Mouse (Mus musculus): ENCODE measurements around the gene Gtf2e1.

The Gtf2e1 gene

DNA sequence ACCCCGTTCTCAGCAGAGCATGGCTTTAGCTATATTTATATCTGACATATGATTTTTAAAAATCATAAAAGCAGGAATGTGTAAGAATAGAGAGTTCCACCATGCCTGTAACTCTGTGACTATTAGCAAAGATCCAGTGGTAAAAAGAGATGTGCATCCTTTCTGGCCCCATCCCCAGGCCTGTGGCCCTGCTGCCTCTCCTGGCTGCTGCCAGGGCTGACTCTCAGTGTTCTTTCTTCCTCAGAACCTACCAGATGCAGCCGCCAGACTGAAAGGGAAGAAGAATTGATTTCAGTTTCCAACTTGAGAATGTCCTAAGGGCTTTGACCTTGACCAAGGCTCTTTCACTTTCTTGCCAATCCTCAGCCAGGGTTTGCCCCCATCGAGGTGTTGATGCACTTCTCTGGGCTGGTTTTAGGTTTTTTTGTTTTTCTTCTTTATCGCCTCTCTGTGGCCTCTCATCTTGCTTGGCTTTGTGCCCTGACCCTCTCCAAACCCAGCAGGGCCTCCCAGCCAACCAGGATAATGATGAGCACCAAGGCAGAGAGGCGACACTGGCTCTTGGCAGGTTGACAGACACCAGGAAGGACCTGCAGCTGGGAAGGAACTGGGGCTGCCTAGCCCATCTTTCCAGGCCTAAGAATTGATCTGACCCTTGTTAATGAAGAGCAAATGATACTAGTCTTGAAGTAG lies 66.8 kb downstream of the Gtf2e1 start:
- no peak for DNase-seq

DNA sequence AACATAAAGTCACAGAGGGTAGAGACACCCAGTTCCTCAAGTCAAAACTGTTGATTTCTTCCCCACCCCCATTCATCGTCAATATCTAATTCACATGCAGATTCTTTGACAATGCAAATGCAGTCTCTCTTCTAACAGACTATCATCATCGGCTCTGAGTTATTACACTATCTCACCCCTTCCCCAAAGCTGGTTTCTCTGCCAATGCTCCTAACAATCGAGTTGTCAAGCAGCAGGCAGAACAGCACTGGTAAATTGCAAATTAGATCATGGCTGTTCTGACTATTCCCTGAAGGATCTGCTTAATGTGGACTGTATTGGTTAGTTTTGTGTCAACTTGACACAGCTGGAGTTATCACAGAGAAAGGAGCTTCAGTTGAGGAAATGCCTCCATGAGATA lies 70.0 kb downstream of the Gtf2e1 start:
- no peak for DNase-seq

DNA sequence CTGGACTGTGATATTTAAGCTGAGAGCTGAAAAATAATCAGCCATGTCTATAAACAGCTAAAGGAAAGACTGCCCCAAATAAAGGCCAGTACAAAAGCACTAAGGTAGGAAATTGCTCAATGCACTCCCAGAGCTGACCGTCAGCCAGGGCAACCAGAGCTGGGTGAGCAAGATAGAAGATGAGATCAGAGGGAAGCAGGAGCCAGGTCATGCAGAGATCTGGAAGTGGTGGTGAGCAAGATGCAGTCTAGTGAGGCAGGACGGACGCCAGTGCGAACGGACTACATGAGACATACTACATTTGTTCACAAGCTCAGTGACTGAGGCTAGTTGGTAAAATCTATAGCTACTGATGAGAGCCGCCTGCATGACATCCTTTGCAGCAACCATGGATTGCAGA lies 75.6 kb downstream of the Gtf2e1 start:
- no peak for DNase-seq

DNA sequence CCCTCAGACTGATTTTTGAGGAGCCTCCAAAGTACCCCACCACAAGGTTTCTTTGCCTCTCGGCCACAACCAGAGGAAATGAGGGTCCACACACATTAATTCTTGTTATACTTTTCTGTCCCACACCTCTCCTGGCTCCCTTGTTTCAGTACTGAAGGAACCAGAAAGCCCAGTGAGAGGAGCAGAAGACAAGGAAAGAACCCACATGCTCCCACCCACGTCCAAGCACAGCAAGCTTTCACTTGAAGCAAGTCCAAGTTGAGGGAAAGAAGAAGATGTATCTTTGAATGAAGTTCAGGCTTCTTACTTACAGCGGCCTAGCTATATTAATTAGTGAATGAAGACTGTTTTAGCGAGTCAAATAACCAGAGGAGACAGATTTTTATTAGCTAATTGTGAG lies 76.7 kb downstream of the Gtf2e1 start:
- no peak for DNase-seq

DNA sequence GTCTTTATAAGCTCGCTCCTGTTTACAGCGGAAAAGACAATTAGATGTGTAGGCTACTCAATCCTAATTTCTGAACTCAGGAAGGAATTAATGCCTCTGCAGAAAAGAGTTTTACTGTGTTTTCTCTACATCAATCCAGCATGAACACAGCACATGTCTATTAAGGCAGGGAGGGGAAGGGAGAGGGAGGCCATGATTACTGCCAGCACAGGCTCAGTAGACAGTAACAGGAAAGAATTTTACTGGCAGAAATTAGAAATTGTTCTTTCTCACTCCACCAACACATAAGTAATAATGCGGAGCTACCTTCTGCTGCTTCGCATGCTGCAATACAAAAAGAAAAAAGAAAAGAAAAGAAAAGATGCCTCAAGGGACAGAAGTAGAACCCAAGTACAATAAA lies 78.0 kb downstream of the Gtf2e1 start:
- no peak for DNase-seq
